Mouse (Mus musculus) A20 (cell line): ENCODE measurements around the gene Rbm4b.
"Not testable (repeated sequence)": the region's sequence is repeated elsewhere in the genome, so short reads cannot be mapped to it uniquely, and the experiment has no call there.

Experiments used
- DNase-seq: peaks from one replicate; pipeline ENCODE4 v3.0.0-alpha.2; 2011; ENCODE audit warnings: low read depth, low spot score

Gene Rbm4b

DNA sequence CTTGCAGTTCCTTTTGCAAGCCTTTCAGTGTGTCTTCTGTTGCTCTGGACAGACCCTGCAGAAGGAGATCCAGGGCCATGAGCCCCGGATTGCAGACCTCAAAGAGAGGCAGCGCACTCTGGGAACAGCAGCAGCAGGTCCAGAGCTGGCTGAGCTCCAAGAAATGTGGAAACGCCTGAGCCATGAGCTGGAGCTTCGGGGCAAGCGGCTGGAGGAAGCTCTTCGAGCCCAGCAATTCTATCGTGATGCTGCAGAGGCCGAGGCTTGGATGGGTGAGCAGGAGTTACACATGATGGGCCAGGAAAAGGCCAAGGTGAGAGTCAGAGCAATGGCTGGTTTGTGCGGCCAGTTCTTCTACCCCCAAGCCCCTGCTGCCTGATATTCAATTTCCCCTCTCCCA lies 11.2 kb upstream of the Rbm4b start:
- no peak for DNase-seq

DNA sequence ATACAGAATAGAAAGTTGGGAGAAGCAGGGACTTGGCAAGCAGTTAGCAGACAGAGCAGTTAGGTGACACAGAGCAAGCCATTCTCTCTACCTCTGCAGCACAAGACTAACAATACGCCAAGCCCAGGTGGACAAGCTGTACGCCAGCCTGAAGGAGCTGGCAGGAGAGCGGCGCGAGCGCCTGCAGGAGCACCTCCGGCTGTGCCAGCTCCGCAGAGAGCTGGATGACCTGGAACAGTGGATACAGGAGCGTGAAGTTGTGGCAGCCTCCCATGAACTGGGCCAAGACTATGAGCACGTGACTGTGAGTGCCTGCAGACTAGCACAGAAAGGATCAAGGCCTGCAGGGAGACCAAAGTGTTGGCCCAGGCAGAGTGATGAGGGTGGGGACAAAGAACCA lies 10.6 kb upstream of the Rbm4b start:
- DNase-seq, result no peak

- DNase-seq, result no peak
Measured at GRCm38 (mm10) chr19:4746611-4747010, 9.7 kb upstream of the Rbm4b start.

DNA sequence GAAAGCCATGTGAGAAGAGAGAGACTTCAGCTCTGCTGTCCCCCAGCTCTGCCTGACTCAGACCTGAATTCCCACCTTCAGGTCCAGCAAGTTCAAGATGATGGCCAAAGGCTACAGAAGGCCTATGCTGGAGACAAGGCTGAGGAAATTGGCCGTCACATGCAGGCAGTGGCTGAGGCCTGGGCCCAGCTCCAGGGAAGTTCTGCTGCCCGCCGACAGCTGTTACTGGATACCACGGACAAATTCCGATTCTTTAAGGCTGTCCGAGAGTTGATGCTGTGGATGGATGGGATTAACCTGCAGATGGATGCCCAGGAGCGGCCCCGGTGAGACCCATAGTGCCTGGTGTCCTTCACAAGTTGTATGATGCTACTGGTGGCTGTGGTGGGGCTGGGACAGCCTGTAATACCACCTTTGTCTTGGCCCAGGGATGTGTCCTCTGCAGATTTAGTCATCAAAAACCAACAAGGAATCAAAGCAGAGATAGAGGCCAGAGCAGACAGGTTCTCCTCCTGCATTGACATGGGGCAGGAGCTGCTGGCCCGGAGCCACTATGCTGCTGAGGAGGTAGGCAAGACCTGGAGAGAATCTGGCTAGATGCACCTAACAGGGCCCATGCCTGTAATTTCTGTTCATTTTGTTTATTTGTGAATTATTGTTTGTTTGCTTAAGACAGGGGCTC lies 8.5 kb upstream of the Rbm4b start:
- DNase-seq, result no peak

- no peak for DNase-seq
Measured at GRCm38 (mm10) chr19:4748493-4748892, 7.8 kb upstream of the Rbm4b start.

DNA sequence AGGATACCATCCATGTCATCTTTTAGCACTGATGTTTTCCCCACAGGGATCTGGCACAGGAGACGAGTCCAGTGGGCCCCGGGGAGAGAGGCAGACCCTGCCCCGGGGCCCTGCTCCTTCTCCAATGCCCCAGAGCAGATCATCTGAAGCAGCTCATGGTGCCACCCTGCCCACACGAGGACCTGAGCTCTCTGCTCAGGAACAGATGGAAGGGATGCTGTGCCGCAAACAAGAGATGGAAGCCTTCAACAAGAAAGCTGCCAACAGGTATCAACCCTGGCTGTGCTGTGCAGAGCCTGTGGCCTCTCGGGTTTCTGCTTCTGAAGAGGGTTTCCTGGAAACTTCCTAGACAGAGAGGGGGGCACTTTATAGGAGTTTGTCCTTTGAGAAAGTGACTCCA lies 6.3 kb upstream of the Rbm4b start:
- no peak for DNase-seq

GRCm38 (mm10) chr19:4755565-4756192 lies 618 bp upstream of the Rbm4b start:
- DNase-seq, result peak; percentile 89

GRCm38 (mm10) chr19:4756921-4757320 lies 624 bp downstream of the Rbm4b start:
- no peak for DNase-seq

DNA sequence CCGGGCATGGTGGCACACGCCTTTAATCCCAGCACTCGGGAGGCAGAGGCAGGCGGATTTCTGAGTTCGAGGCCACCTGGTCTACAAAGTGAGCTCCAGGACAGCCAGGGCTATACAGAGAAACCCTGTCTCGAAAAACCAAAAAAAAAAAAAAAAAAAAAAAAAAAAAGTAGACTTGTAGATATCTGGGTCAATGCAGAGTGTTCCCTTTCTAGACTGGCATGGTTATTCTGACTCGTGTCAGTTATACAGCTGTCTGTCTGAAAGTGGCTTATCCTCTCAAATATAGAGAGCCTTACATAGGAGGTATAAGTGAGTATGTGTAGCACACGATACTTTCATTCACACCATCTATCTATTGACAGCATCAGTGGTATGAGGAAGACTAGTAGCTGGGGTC lies 4.2 kb downstream of the Rbm4b start:
- not testable (repeated sequence) for DNase-seq

DNA sequence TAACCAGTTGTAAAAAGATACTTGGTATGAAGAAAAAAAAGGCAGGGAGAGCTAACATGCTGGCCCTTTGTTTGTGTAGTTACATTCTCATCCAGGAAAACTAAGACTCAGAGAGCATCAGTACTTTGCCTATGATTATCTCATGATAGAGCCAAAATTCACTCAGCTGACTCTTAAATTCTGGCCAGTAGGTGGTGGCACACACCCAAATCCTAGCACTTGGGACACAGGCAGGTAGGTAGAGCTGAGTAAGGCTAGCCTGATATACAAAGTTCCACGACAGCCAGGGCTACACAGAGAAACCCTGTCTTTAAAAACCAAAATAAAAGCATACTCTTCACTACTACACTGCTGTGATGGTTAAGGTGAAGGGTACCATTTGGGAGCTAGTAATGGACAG lies 6.6 kb downstream of the Rbm4b start:
- peak; percentile 35 for DNase-seq

DNA sequence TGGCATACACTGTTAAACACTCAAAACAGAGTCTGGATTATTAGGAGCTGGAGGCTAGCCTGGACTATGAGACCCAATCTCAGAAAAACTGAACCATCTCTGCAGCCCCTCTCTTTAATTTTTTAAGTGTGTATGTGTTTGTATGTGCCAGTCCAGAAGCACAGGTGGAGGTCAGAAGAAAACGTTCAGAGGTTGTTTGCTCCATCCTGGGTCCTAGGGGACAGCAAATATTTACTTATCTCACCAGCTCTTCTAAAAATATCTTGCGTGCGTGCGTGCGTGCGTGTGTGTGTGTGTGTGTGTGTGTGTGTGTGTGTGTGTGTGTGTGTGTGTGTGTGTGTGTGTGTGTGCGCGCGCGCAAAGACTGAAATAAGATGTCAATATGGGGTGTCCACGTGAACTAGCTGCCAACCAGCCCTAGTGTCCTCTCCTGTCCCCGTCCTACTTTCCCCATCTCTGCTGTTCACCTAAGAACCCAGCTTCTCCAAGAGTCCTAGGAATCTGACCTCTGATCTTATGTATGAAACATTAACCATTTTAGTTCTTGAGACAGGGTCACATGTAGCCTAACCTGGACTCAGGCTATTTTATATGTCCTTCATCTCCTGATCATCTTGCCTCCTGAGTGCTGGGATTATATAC lies 11.3 kb downstream of the Rbm4b start:
- no peak for DNase-seq

DNA sequence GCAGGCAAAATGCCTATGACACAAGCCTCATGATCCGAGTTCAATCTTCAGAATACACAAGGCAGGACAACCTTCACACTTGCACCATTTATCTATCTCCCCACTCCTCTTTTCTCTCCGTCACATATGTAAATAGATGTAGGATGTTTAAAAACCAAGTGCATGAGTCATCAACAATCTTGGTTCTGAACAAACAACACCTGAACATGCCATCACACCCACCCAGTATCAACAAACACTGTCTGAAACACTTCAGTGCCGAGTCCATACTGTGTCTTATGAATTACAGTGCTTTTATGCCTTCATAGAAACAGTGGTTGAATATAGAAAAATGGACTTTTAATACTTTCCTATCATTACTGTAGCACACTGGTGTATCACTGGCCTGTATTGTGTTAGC lies 16.5 kb downstream of the Rbm4b start:
- no peak for DNase-seq

DNA sequence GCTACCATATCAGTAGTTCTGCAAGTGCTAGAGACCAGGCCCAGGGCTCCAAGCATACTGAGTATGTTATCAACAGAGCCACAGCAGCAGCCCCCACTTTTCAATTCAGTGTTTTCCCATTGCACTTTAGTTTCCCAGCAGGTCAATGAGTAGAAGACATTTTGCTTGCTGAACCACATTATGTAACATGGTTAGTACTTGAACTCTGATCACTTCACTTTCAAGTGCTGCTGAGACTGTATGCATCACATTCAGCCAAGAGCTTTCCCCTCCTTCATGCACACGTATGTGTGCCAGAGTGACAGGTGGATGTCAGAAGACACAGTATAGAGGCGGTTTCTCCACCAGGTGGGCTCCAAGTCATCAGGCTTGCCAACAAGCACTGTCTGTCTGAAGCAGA lies 26.6 kb downstream of the Rbm4b start:
- DNase-seq, result no peak

DNA sequence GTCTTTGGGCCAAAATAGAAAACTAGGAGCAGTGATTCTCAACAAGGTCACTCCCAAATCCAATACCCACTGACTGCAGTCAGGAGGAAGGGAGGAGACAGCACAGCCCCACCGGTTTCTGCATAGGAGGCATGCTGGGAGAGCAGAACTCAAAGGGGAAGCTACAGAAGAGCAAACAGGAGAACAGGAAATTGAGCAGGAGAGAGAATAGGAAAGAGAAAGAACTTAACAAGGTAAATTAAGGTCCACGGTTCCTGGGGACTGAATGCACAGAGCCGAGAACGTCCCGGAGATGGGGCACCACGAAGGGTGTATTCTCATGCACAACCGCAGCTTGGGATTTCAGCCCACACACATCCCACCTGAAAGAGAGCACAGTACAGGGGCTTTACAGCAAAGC lies 28.9 kb downstream of the Rbm4b start:
- DNase-seq, result no peak

GRCm38 (mm10) chr19:4786313-4786712 lies 30.0 kb downstream of the Rbm4b start:
- DNase-seq, result no peak

DNA sequence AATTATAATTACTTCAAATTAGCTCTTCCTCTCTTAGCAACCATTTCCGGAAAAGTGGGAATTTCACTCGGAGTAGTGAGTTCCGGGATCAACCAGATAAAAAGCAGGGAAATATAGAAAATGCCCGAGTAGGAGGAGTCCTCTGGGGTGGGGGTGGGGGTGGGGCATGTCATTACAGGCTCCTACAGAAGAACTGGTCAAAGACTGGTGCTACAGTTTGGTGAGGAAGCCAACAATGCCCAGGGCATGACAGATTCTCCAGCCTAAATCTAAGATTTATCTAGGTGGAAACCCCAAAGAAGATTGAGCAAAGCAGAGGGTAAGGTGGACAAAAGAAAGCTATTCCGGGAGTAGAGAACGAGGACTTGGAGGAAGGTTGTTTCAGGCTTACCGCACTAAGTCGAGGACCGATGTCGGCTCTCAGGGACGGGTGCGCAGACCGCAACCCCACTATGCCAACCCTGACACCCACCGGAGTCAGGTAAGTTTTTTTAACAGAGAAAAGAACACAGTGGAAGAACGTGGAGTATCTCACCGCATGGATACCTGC lies 37.1 kb downstream of the Rbm4b start:
- no peak for DNase-seq

DNA sequence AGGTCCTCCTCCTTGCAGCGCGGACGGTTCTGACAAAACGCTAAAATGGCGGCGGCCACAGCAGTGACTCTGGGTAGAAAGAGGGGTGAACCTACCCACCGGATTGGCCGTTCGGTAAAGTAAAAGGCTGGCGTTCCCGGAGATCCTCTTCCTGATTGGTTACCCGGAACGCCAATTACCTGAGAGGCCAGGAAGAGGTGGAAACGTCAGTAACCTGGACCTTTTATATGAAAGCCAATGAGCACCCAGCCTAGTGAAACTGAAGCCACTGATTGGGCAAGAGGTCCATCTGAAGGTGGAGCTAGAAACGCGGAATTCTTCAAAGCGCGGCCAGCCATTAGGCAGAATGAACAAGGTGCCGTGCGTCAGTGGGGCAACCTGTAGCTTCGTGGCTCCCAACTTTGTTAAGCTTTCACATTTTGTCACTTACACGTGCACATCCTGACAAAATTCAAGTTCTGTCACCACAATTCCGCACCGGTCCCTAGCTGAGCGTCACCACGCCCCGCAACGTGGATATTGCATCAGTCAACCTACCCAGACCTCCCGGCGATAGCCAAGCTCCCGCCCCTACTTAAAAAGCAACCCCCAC lies 37.6 kb downstream of the Rbm4b start, which contains the start of gene Rbm4:
Gene Rbm4, minus strand, starts transcription at position 71 of the 592 bp plus-strand sequence.
- DNase-seq, result peak; percentile 99

- DNase-seq, result no peak
Measured at GRCm38 (mm10) chr19:4795929-4796328, 39.6 kb downstream of the Rbm4b start.

DNA sequence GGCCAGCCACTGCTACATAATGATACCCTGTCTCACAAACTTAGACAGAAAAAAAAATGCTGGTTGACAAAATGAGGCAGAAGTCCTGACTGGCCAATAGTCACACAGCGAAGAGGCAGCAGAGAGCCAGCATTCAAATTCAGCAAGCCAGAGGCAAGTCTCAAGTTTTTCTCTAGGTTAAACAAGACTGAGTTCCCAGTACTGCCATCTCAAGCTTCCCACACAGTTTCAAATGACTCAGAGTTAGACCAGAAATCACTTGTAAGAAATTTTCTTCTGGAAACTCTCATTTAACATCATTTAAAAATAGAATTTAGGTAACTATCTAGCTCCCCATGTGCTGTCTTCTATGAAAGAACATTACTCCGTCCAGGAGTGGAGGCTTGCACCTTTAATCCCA lies 41.5 kb downstream of the Rbm4b start:
- no peak for DNase-seq

- no peak for DNase-seq
Measured at GRCm38 (mm10) chr19:4799083-4799482, 42.8 kb downstream of the Rbm4b start.

- DNase-seq, result no peak
Measured at GRCm38 (mm10) chr19:4802691-4803091, 46.4 kb downstream of the Rbm4b start.

- no peak for DNase-seq
Measured at GRCm38 (mm10) chr19:4803283-4803682, 47.0 kb downstream of the Rbm4b start.
